In genomic region chr5:135148715-135149052, GRCm38 (mm10) we compare ENCODE assay signal across 9 mouse cellular contexts. TPM values are rescaled to one million over a fixed set of nuclear protein-coding genes. Genes with fewer than 3 reads are reported as not detected.
DNase-seq lines count a peak whose midpoint lies in the region; ATAC-seq and TF ChIP-seq lines count a peak whose summit lies in the region.
"Had no signal": no experiment of that assay in that cellular context is flagged by ENCODE, and none has a peak within 500 bp of the region (broad histone marks: within the 10 kb centered on the region; RNA-seq: fewer than 3 reads in every experiment).

No protein-coding gene starts in this region.

- no peaks in the 10 kb centered on the region for H3K27me3 ChIP-seq in embryonic facial prominence, embryonic 11.5 days (ENCODE audit: control insufficient read depth, insufficient read depth, low read length)
- H3K27me3 ChIP-seq in intestine, embryonic 14.5 days (replicated peaks; ENCODE audit: control insufficient read depth, insufficient read depth, low read length) = no peaks in the 10 kb centered on the region
- H3K27me3 ChIP-seq in myocyte (ENCODE audit: control insufficient read depth, insufficient read depth, insufficient read length) = peaks cover 8% of the 10 kb centered on the region

- H3K79me2 ChIP-seq in myocyte (ENCODE audit: control insufficient read depth, insufficient read depth) = peaks cover 19% of the 10 kb centered on the region

- TF ChIP-seq CTCF in layer of hippocampus, adult 2 months (conservative IDR thresholded peaks at IDR 0.05) = no peak

- H3K27ac ChIP-seq in layer of hippocampus, adult 2 months = peak overlapping the region; percentile 71
- H3K27ac ChIP-seq in embryonic facial prominence, embryonic 11.5 days (replicated peaks; ENCODE audit: low read depth, low read length) = no peak overlapping the region; the same call in 1 of the 2 replicates
- H3K27ac ChIP-seq in intestine, embryonic 14.5 days (ENCODE audit: low read depth) = peak overlapping the region; percentile 68

- peak; percentile 2; the same call in 1 of the 2 replicates for ATAC-seq in embryonic facial prominence, embryonic 11.5 days (replicated peaks; ENCODE audit: insufficient number of reproducible peaks, low FRiP score, low TSS enrichment, low read depth)
- ATAC-seq in intestine, embryonic 14.5 days (replicated peaks; ENCODE audit: low FRiP score, low TSS enrichment, low read depth) = peak; percentile 3; the same call in 1 of the 2 replicates
- ATAC-seq in megakaryocyte-erythroid progenitor cell, adult 5-6 weeks (replicated peaks; ENCODE audit: low FRiP score, low TSS enrichment, poor library complexity, severe bottlenecking) = no peak
- ATAC-seq in inflammation-experienced regulatory T-cells, adult 6 months = no peak

- no peaks in the 10 kb centered on the region for H3K36me3 ChIP-seq in embryonic facial prominence, embryonic 11.5 days (replicated peaks; ENCODE audit: control insufficient read depth, insufficient read depth, low read depth, low read length)
- H3K36me3 ChIP-seq in intestine, embryonic 14.5 days (ENCODE audit: control insufficient read depth, insufficient read depth, low read length) = peaks cover 11% of the 10 kb centered on the region
- no peaks in the 10 kb centered on the region for H3K36me3 ChIP-seq in myocyte (ENCODE audit: control insufficient read depth, insufficient read depth)

- peak overlapping the region; percentile 73 for H3K4me3 ChIP-seq in layer of hippocampus, adult 2 months
- peak overlapping the region; percentile 74 for H3K4me3 ChIP-seq in embryonic facial prominence, embryonic 11.5 days (ENCODE audit: low read depth, low read length)
- peak overlapping the region; percentile 85 for H3K4me3 ChIP-seq in intestine, embryonic 14.5 days (ENCODE audit: low read depth, low read length)
- peak overlapping the region; percentile 65 for H3K4me3 ChIP-seq in myocyte

- peak overlapping the region; percentile 51 for H3ac ChIP-seq in myocyte (ENCODE audit: control insufficient read depth, insufficient read length)

- H3K9ac ChIP-seq in embryonic facial prominence, embryonic 11.5 days (replicated peaks; ENCODE audit: low read length) = peak overlapping the region; percentile 60
- H3K9ac ChIP-seq in intestine, embryonic 14.5 days (ENCODE audit: low read length) = peak overlapping the region; percentile 46

- no peak for DNase-seq in layer of hippocampus, adult 2 months (ENCODE audit: low spot score in 2 of 2)
- no peak for DNase-seq in layer of hippocampus, adult 8-10 months (ENCODE audit: low spot score in 2 of 2)
- no peak for DNase-seq in embryonic facial prominence, embryonic 11.5 days (ENCODE audit: low spot score)
- DNase-seq in intestine, embryonic 14.5 days (ENCODE audit: low spot score) = no peak
- DNase-seq in adrenal gland, adult 18-20 months (ENCODE audit: low spot score in 2 of 2) = no peak

- H3K9me3 ChIP-seq in embryonic facial prominence, embryonic 11.5 days (replicated peaks; ENCODE audit: control insufficient read depth, low read length) = no peaks in the 10 kb centered on the region
- no peaks in the 10 kb centered on the region for H3K9me3 ChIP-seq in intestine, embryonic 14.5 days (ENCODE audit: control insufficient read depth, low read length)

- peak overlapping the region; percentile 53 for H3K4me2 ChIP-seq in embryonic facial prominence, embryonic 11.5 days (ENCODE audit: low read depth, low read length)
- H3K4me2 ChIP-seq in intestine, embryonic 14.5 days (ENCODE audit: low read length) = peak overlapping the region; percentile 63
- H3K4me2 ChIP-seq in myocyte (ENCODE audit: low read depth) = peak overlapping the region; percentile 75

- under 1% methylated on average over 13 of the region's 13 CpGs for WGBS in embryonic facial prominence, embryonic 11.5 days
- WGBS in intestine, embryonic 14.5 days = under 1% methylated on average over 13 of the region's 13 CpGs

- H3K4me1 ChIP-seq in embryonic facial prominence, embryonic 11.5 days (ENCODE audit: control insufficient read depth, insufficient read depth, low read length) = no peaks in the 10 kb centered on the region; the same call in 1 of the 2 replicates
- H3K4me1 ChIP-seq in intestine, embryonic 14.5 days (replicated peaks; ENCODE audit: control insufficient read depth, insufficient read depth, low read length) = 0 out of 2 replicates have a peak, but pooled peaks cover 12% of the 10 kb centered on the region

- TF ChIP-seq POLR2A in myocyte (IDR thresholded peaks at IDR 0.05; ENCODE audit: insufficient read length, low read depth) = peak; percentile 50

TF ChIP-seq in myocyte, 11 proteins besides CTCF, POLR2A, EP300 and RAD21:
- TF ChIP-seq E2F4 (IDR thresholded peaks at IDR 0.05; ENCODE audit: insufficient read depth) (no peak), POLR2AphosphoS2 (IDR thresholded peaks at IDR 0.05; ENCODE audit: insufficient read length, low read depth) (peak; percentile 20)

RNA-seq across cellular contexts. Expression of gene Tbl2, which starts 0.8 kb away (rescaled TPM):
- 10 to 100 TPM; 29.8 to 32.0 TPM for total RNA-seq in layer of hippocampus, adult 2 months (2021)
- 10 to 100 TPM; 25.4 to 34.4 (median 28.4) TPM for total RNA-seq in layer of hippocampus, adult 8-10 months (2022)
- polyA plus RNA-seq in embryonic facial prominence, embryonic 11.5 days (2014; fragmentation: Nextera tagmentation; extraction: Ambion mirVana) = 20.0 and 20.8 TPM in 2 replicates
- polyA plus RNA-seq in intestine, embryonic 14.5 days (2014; fragmentation: Nextera tagmentation; extraction: Ambion mirVana) = 26.2 and 27.8 TPM in 2 replicates
- 17.1 TPM for polyA plus RNA-seq in myocyte (2012; fragmentation: generic; extraction: Trizol)
- total RNA-seq in megakaryocyte-erythroid progenitor cell, adult 5-6 weeks (2014; fragmentation: Nextera tagmentation) = 11.6 and 13.3 TPM in 2 replicates
- 19.8 and 20.4 TPM in 2 replicates for total RNA-seq in megakaryocyte-erythroid progenitor cell, adult 5-6 weeks (2017)
- polyA plus RNA-seq in inflammation-experienced regulatory T-cells, adult 6 months (2017; shearing (Covaris generic)) = 1 to 10 TPM; 5.2 to 9.2 (median 5.8) TPM
- 10 to 100 TPM; 20.6 to 29.5 TPM for total RNA-seq in adrenal gland, adult 18-20 months (2021)

RNA-seq across cellular contexts. Expression of gene Bcl7b, which starts 19.4 kb away (rescaled TPM):
- 10 to 100 TPM; 55.1 to 62.6 TPM for total RNA-seq in layer of hippocampus, adult 2 months (2021)
- total RNA-seq in layer of hippocampus, adult 8-10 months (2022) = 10 to 100 TPM; 46.6 to 51.8 (median 49.6) TPM
- 38.5 and 40.2 TPM in 2 replicates for polyA plus RNA-seq in embryonic facial prominence, embryonic 11.5 days (2014; fragmentation: Nextera tagmentation; extraction: Ambion mirVana)
- 48.0 and 55.3 TPM in 2 replicates for polyA plus RNA-seq in intestine, embryonic 14.5 days (2014; fragmentation: Nextera tagmentation; extraction: Ambion mirVana)
- polyA plus RNA-seq in myocyte (2012; fragmentation: generic; extraction: Trizol) = 37.3 TPM
- total RNA-seq in megakaryocyte-erythroid progenitor cell, adult 5-6 weeks (2014; fragmentation: Nextera tagmentation) = 37.2 and 48.3 TPM in 2 replicates
- total RNA-seq in megakaryocyte-erythroid progenitor cell, adult 5-6 weeks (2017) = 25.1 and 33.3 TPM in 2 replicates
- 10 to 100 TPM; 39.0 to 55.4 (median 54.2) TPM for polyA plus RNA-seq in inflammation-experienced regulatory T-cells, adult 6 months (2017; shearing (Covaris generic))
- total RNA-seq in adrenal gland, adult 18-20 months (2021) = 10 to 100 TPM; 74.1 to 77.2 TPM

RNA-seq across cellular contexts. Expression of gene Baz1b, which starts 38.4 kb away (rescaled TPM):
- 10 to 100 TPM; 79.9 to 87.5 TPM for total RNA-seq in layer of hippocampus, adult 2 months (2021)
- 10 to 100 TPM; 67.3 to 95.8 (median 83.4) TPM for total RNA-seq in layer of hippocampus, adult 8-10 months (2022)
- polyA plus RNA-seq in embryonic facial prominence, embryonic 11.5 days (2014; fragmentation: Nextera tagmentation; extraction: Ambion mirVana) = 60.2 and 65.6 TPM in 2 replicates
- polyA plus RNA-seq in intestine, embryonic 14.5 days (2014; fragmentation: Nextera tagmentation; extraction: Ambion mirVana) = 50.8 and 54.2 TPM in 2 replicates
- 22.1 TPM for polyA plus RNA-seq in myocyte (2012; fragmentation: generic; extraction: Trizol)
- total RNA-seq in megakaryocyte-erythroid progenitor cell, adult 5-6 weeks (2014; fragmentation: Nextera tagmentation) = 128 and 135 TPM in 2 replicates
- 154 and 160 TPM in 2 replicates for total RNA-seq in megakaryocyte-erythroid progenitor cell, adult 5-6 weeks (2017)
- 10 to 100 TPM; 25.0 to 27.5 (median 26.0) TPM for polyA plus RNA-seq in inflammation-experienced regulatory T-cells, adult 6 months (2017; shearing (Covaris generic))
- total RNA-seq in adrenal gland, adult 18-20 months (2021) = 10 to 100 TPM; 79.1 to 88.7 TPM

RNA-seq across cellular contexts. Expression of gene Mlxipl, which starts 59.0 kb away (rescaled TPM):
- total RNA-seq in layer of hippocampus, adult 2 months (2021) = 1 to 10 TPM; 6.2 to 6.7 TPM
- 10 to 100 TPM in 2 of 4 experiments, 1 to 10 TPM in 2; 4.5 to 17.6 (median 11.8) TPM for total RNA-seq in layer of hippocampus, adult 8-10 months (2022)
- 1.9 and 3.7 TPM in 2 replicates for polyA plus RNA-seq in embryonic facial prominence, embryonic 11.5 days (2014; fragmentation: Nextera tagmentation; extraction: Ambion mirVana)
- polyA plus RNA-seq in intestine, embryonic 14.5 days (2014; fragmentation: Nextera tagmentation; extraction: Ambion mirVana) = 5.2 and 6.4 TPM in 2 replicates
- polyA plus RNA-seq in myocyte (2012; fragmentation: generic; extraction: Trizol) = not detected
- total RNA-seq in megakaryocyte-erythroid progenitor cell, adult 5-6 weeks (2014; fragmentation: Nextera tagmentation) = not detected in 2 replicates
- total RNA-seq in megakaryocyte-erythroid progenitor cell, adult 5-6 weeks (2017) = not detected in 2 replicates
- polyA plus RNA-seq in inflammation-experienced regulatory T-cells, adult 6 months (2017; shearing (Covaris generic)) = not detected
- total RNA-seq in adrenal gland, adult 18-20 months (2021) = 100 to 1,000 TPM in 1 of 2 experiments, 10 to 100 TPM in 1; 67.0 to 169 TPM
- total RNA-seq: hematopoietic stem cell, adult 5-6 weeks had no signal

Comparison
In these comparisons a context has a peak if more than half of its experiments do, and no peak if none do; other contexts are left out.
1. ATAC-seq: peak in embryonic facial prominence, embryonic 11.5 days (single experiment) and intestine, embryonic 14.5 days (single experiment); none in megakaryocyte-erythroid progenitor cell, adult 5-6 weeks (single experiment) and inflammation-experienced regulatory T-cells, adult 6 months (single experiment).
2. Peak in every context shown above with its lines, with median percentiles within 50 percentile points of each other: H3K4me3 ChIP-seq and H3K4me2 ChIP-seq.